Mouse (Mus musculus): ENCODE results near the gene Ipmk. TPM values are rescaled to one million over a fixed set of nuclear protein-coding genes. Genes with fewer than 3 reads are reported as not detected.
A peak's percentile ranks its signal among the peaks of the same experiment; 100 is the strongest.

Ipmk gene
- polyA plus RNA-seq, 1 experiment from 2014 or later: 14.0 TPM

- H3K27ac ChIP-seq (ENCODE audit: low read length): no peak overlapping the region
- H3K4me3 ChIP-seq (ENCODE audit: low read length): no peak overlapping the region
- no peak for ATAC-seq (ENCODE audit: low read depth)
- no peaks in the 10 kb centered on the region; the same call in 1 of the 2 replicates for H3K36me3 ChIP-seq (ENCODE audit: control insufficient read depth, insufficient read depth, low read length)
- no peaks in the 10 kb centered on the region for H3K9me3 ChIP-seq (ENCODE audit: control insufficient read depth, low read length)
- no peaks in the 10 kb centered on the region for H3K27me3 ChIP-seq (ENCODE audit: control insufficient read depth, insufficient read depth, low read depth, low read length)
- no peak overlapping the region for H3K4me2 ChIP-seq (ENCODE audit: low read depth, low read length)
- WGBS: 90% methylated on average over 12 of the region's 12 CpGs
- H3K4me1 ChIP-seq (replicated peaks; ENCODE audit: control insufficient read depth, insufficient read depth, low read length): peaks cover 6% of the 10 kb centered on the region; the same call in 1 of the 2 replicates
- no peak overlapping the region for H3K9ac ChIP-seq (ENCODE audit: low read length)
These were observed 7.4 kb downstream of the Ipmk start for GRCm38 (mm10) chr10:71354947-71355346.

GRCm38 (mm10) chr10:71361044-71361443 is 13.5 kb downstream of the Ipmk start:
- Histone ChIP-seq H3K4me2 (ENCODE audit: low read depth, low read length) (no peak overlapping the region), H3K9me3 (ENCODE audit: control insufficient read depth, low read length) (no peaks in the 10 kb centered on the region), H3K36me3 (ENCODE audit: control insufficient read depth, insufficient read depth, low read length) (no peaks in the 10 kb centered on the region), H3K27me3 (ENCODE audit: control insufficient read depth, insufficient read depth, low read depth, low read length) (no peaks in the 10 kb centered on the region), H3K9ac (ENCODE audit: low read length) (no peak overlapping the region), H3K4me1 (replicated peaks; ENCODE audit: control insufficient read depth, insufficient read depth, low read length) (peaks cover 15% of the 10 kb centered on the region), H3K27ac (ENCODE audit: low read length) (no peak overlapping the region), H3K4me3 (ENCODE audit: low read length) (no peak overlapping the region)
- 44% methylated on average over 7 of the region's 7 CpGs for WGBS
- ATAC-seq (ENCODE audit: low read depth): peak; percentile 89

DNA sequence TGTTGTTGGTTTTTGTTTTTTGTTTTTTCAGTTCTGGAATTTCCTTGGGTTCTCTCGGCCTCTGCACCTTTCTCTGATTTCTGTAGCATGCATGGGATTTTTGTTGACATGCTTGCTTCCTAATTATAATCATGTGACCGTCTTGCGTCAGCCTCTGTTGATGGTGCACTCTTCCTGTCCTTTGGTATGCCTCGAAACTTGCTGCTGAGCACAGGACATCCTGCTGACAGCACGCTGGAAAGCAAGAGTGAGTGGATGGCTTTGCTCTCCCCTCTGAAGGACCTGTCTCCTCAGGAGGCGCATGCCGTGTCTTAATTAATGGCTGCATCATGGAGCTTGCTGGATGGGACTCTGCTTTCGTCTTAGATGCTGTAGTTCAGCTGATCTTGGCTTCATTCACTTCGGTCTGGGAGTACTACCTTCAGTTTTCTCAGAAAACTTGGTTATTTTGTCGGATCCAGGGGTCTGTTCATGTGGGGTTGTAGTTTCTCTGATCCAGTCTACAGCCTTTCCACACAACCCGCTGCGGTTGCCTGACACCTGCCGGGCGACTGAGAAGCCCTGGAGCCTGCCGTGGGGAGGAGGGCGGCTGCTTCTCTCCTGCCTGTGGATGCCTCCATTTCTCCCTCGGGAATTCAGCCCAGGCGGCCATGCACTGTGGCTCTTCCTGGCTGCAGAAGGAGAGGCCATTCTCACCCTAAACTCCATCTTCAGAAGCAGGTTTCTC is 14.4 kb downstream of the Ipmk start:
- Histone ChIP-seq H3K4me2 (ENCODE audit: low read depth, low read length) (peak overlapping the region; percentile 35; the same call in 1 of the 2 replicates), H3K27me3 (ENCODE audit: control insufficient read depth, insufficient read depth, low read depth, low read length) (no peaks in the 10 kb centered on the region), H3K4me3 (ENCODE audit: low read length) (no peak overlapping the region), H3K27ac (ENCODE audit: low read length) (0 out of 2 replicates have a peak overlapping the region, but pooled peaks have one; percentile 1), H3K4me1 (replicated peaks; ENCODE audit: control insufficient read depth, insufficient read depth, low read length) (peaks cover 11% of the 10 kb centered on the region), H3K9me3 (ENCODE audit: control insufficient read depth, low read length) (no peaks in the 10 kb centered on the region), H3K9ac (ENCODE audit: low read length) (0 out of 2 replicates have a peak overlapping the region, but pooled peaks have one; percentile 0), H3K36me3 (ENCODE audit: control insufficient read depth, insufficient read depth, low read length) (peaks cover 4% of the 10 kb centered on the region; the same call in 1 of the 2 replicates)
- ATAC-seq (ENCODE audit: low read depth): peak; percentile 61
- 30% methylated on average over 18 of the region's 18 CpGs for WGBS

DNA sequence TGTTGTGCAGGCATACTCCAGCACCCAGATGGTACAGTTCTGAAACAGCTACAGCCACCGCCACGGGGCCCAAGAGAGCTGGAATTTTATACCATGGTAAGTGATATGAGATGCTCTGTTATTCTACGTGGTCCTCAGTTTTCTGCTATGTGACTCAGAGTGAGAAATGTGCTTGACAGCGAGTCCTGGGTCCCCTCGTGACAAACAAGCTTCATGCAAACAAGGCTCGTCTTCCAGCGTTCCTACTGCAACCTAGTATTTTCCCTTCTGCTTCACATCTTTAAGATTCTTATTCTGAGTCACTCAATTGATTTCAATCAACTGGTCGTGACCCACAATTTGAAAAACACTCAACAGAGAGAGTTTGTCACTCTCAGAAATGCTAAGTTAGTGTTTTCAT is 15.9 kb downstream of the Ipmk start:
- Histone ChIP-seq H3K9ac (ENCODE audit: low read length) (no peak overlapping the region), H3K4me1 (replicated peaks; ENCODE audit: control insufficient read depth, insufficient read depth, low read length) (peaks cover 11% of the 10 kb centered on the region), H3K27ac (ENCODE audit: low read length) (no peak overlapping the region), H3K9me3 (ENCODE audit: control insufficient read depth, low read length) (no peaks in the 10 kb centered on the region), H3K27me3 (ENCODE audit: control insufficient read depth, insufficient read depth, low read depth, low read length) (no peaks in the 10 kb centered on the region), H3K4me3 (ENCODE audit: low read length) (no peak overlapping the region), H3K36me3 (ENCODE audit: control insufficient read depth, insufficient read depth, low read length) (peaks cover 4% of the 10 kb centered on the region; the same call in 1 of the 2 replicates), H3K4me2 (ENCODE audit: low read depth, low read length) (no peak overlapping the region)
- 64% methylated on average over 8 of the region's 8 CpGs for WGBS
- no peak for ATAC-seq (ENCODE audit: low read depth)

- Histone ChIP-seq H3K27me3 (ENCODE audit: control insufficient read depth, insufficient read depth, low read depth, low read length) (no peaks in the 10 kb centered on the region), H3K36me3 (ENCODE audit: control insufficient read depth, insufficient read depth, low read length) (peaks cover 4% of the 10 kb centered on the region; the same call in 1 of the 2 replicates), H3K4me2 (ENCODE audit: low read depth, low read length) (no peak overlapping the region), H3K9me3 (ENCODE audit: control insufficient read depth, low read length) (no peaks in the 10 kb centered on the region), H3K4me1 (replicated peaks; ENCODE audit: control insufficient read depth, insufficient read depth, low read length) (peaks cover 11% of the 10 kb centered on the region), H3K27ac (ENCODE audit: low read length) (no peak overlapping the region), H3K9ac (ENCODE audit: low read length) (no peak overlapping the region), H3K4me3 (ENCODE audit: low read length) (no peak overlapping the region)
- 90% methylated on average over 10 of the region's 10 CpGs for WGBS
- ATAC-seq (ENCODE audit: low read depth): no peak
These were observed 16.3 kb downstream of the Ipmk start for GRCm38 (mm10) chr10:71363858-71364257.

- peaks cover 4% of the 10 kb centered on the region; the same call in 1 of the 2 replicates for H3K36me3 ChIP-seq (ENCODE audit: control insufficient read depth, insufficient read depth, low read length)
- no peaks in the 10 kb centered on the region for H3K9me3 ChIP-seq (ENCODE audit: control insufficient read depth, low read length)
- no peak for ATAC-seq (ENCODE audit: low read depth)
- H3K9ac ChIP-seq (ENCODE audit: low read length): no peak overlapping the region
- H3K27me3 ChIP-seq (ENCODE audit: control insufficient read depth, insufficient read depth, low read depth, low read length): no peaks in the 10 kb centered on the region
- H3K4me2 ChIP-seq (ENCODE audit: low read depth, low read length): no peak overlapping the region
- 71% methylated on average over 16 of the region's 16 CpGs for WGBS
- H3K4me3 ChIP-seq (ENCODE audit: low read length): no peak overlapping the region
- H3K27ac ChIP-seq (ENCODE audit: low read length): no peak overlapping the region
- H3K4me1 ChIP-seq (replicated peaks; ENCODE audit: control insufficient read depth, insufficient read depth, low read length): no peaks in the 10 kb centered on the region
These were observed 20.8 kb downstream of the Ipmk start for GRCm38 (mm10) chr10:71368128-71368940.

DNA sequence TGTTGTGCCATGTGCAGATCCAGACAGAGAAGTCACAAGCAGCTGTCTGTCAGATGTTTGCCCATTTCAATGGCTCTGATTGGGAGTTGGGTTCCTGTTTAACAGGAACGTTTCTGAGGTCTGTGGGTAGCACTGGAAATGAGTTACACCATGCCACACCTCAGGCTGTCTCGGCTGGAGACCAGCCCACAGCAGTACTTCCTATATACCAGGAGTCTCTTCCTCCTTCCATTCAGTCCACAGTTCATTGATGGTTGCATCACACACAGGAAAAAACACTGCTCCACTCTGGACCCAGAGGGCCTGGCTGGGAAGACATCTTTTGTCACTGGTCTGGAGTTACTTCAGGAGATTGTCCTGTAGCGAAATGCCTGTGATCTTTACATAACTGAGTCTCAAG is 21.9 kb downstream of the Ipmk start:
- Histone ChIP-seq H3K27me3 (ENCODE audit: control insufficient read depth, insufficient read depth, low read depth, low read length) (no peaks in the 10 kb centered on the region), H3K27ac (ENCODE audit: low read length) (no peak overlapping the region), H3K9me3 (ENCODE audit: control insufficient read depth, low read length) (no peaks in the 10 kb centered on the region), H3K4me1 (replicated peaks; ENCODE audit: control insufficient read depth, insufficient read depth, low read length) (no peaks in the 10 kb centered on the region), H3K36me3 (ENCODE audit: control insufficient read depth, insufficient read depth, low read length) (peaks cover 8% of the 10 kb centered on the region), H3K9ac (ENCODE audit: low read length) (no peak overlapping the region), H3K4me3 (ENCODE audit: low read length) (no peak overlapping the region), H3K4me2 (ENCODE audit: low read depth, low read length) (no peak overlapping the region)
- 77% methylated on average over 3 of the region's 3 CpGs for WGBS
- no peak for ATAC-seq (ENCODE audit: low read depth)

- Histone ChIP-seq H3K27ac (ENCODE audit: low read length) (no peak overlapping the region), H3K36me3 (ENCODE audit: control insufficient read depth, insufficient read depth, low read length) (peaks cover 7% of the 10 kb centered on the region), H3K4me1 (replicated peaks; ENCODE audit: control insufficient read depth, insufficient read depth, low read length) (no peaks in the 10 kb centered on the region), H3K4me2 (ENCODE audit: low read depth, low read length) (no peak overlapping the region), H3K27me3 (ENCODE audit: control insufficient read depth, insufficient read depth, low read depth, low read length) (no peaks in the 10 kb centered on the region), H3K9ac (ENCODE audit: low read length) (no peak overlapping the region), H3K9me3 (ENCODE audit: control insufficient read depth, low read length) (no peaks in the 10 kb centered on the region), H3K4me3 (ENCODE audit: low read length) (no peak overlapping the region)
- whole genome bisulfite sequencing: 66% methylated on average over 6 of the region's 6 CpGs
- no peak for ATAC-seq (ENCODE audit: low read depth)
These were observed 24.3 kb downstream of the Ipmk start for GRCm38 (mm10) chr10:71371881-71372280.

- Histone ChIP-seq H3K9ac (ENCODE audit: low read length) (no peak overlapping the region), H3K36me3 (ENCODE audit: control insufficient read depth, insufficient read depth, low read length) (peaks cover 12% of the 10 kb centered on the region)
These were observed 26.1 kb downstream of the Ipmk start for GRCm38 (mm10) chr10:71373706-71374105.

More at GRCm38 (mm10) chr10:71373706-71374105, 26.1 kb downstream of the Ipmk start:
- Histone ChIP-seq H3K4me2 (ENCODE audit: low read depth, low read length) (no peak overlapping the region), H3K4me3 (ENCODE audit: low read length) (no peak overlapping the region), H3K4me1 (replicated peaks; ENCODE audit: control insufficient read depth, insufficient read depth, low read length) (no peaks in the 10 kb centered on the region), H3K9me3 (ENCODE audit: control insufficient read depth, low read length) (no peaks in the 10 kb centered on the region), H3K27ac (ENCODE audit: low read length) (no peak overlapping the region), H3K27me3 (ENCODE audit: control insufficient read depth, insufficient read depth, low read depth, low read length) (no peaks in the 10 kb centered on the region)
- WGBS: 73% methylated on average over 11 of the region's 11 CpGs
- ATAC-seq (ENCODE audit: low read depth): no peak
